Mouse (Mus musculus) midbrain, embryonic 16.5 days (tissue): Measurements from ENCODE around the gene Palm3. TPM values are rescaled to one million over a fixed set of nuclear protein-coding genes. Genes with fewer than 3 reads are reported as not detected.

Experiments
- ATAC-seq: fragments of 200-750 bp; cut with Nextera tagmentation; 2 replicates; pipeline ENCODE4 v1.8.0; 2017; ENCODE audit warnings: moderate TSS enrichment
- H3K27ac ChIP-seq: fragments of 300-500 bp; sonication (generic); 2 replicates; pipeline ENCODE4 v1.5.1; 2014; ENCODE audit warnings: mild to moderate bottlenecking, low read length, mixed read lengths
- H3K27me3 ChIP-seq: fragments of 300-500 bp; sonication (generic); 2 replicates; pipeline ENCODE4 v1.6.1; 2014; ENCODE audit warnings: low read depth, low read length, mixed read lengths; ENCODE audit not compliant: control insufficient read depth, insufficient read depth
- H3K36me3 ChIP-seq: fragments of 300-500 bp; sonication (generic); 2 replicates; pipeline ENCODE4 v1.6.1; 2014; ENCODE audit warnings: mild to moderate bottlenecking, low read length, moderate library complexity, mixed read lengths; ENCODE audit not compliant: control insufficient read depth, insufficient read depth
- H3K4me1 ChIP-seq: fragments of 300-500 bp; sonication (generic); 2 replicates; pipeline ENCODE4 v1.6.1; 2014; ENCODE audit warnings: mild to moderate bottlenecking, low read length, mixed read lengths; ENCODE audit not compliant: control insufficient read depth, insufficient read depth
- H3K4me2 ChIP-seq: fragments of 300-500 bp; sonication (generic); 2 replicates; pipeline ENCODE4 v1.6.1; 2014; ENCODE audit warnings: mild to moderate bottlenecking, low read length, mixed read lengths
- H3K4me3 ChIP-seq: fragments of 300-500 bp; sonication (generic); 2 replicates; pipeline ENCODE4 v1.5.1; 2014; ENCODE audit warnings: low read depth, mild to moderate bottlenecking, low read length, moderate library complexity, mixed read lengths
- H3K9ac ChIP-seq: fragments of 300-500 bp; sonication (generic); 2 replicates; pipeline ENCODE4 v1.6.1; 2014; ENCODE audit warnings: low read depth, low read length, mixed read lengths
- H3K9me3 ChIP-seq: fragments of 300-500 bp; sonication (generic); replicated peaks from 2 replicates; pipeline ENCODE4 v1.6.1; 2014; ENCODE audit warnings: mild to moderate bottlenecking, low read length, mixed read lengths; ENCODE audit not compliant: control insufficient read depth, poor library complexity, severe bottlenecking
- WGBS: fragments of 180-500 bp; shearing (Covaris S2); extraction: QIAGEN DNeasy Blood & Tissue Kit; methylation state at CpG from one replicate; pipeline ENCODE4 v1.1.7; 2014; 5-methylcytosine and 5-hydroxymethylcytosine counted together
- polyA plus RNA-seq: library from polyadenylated mRNA; unstranded; fragments of >200 nt; fragmentation: Nextera tagmentation; extraction: Ambion mirVana; gene quantifications from 2 replicates; pipeline ENCODE4 v1.2.1, GENCODE M21; 2015

The Palm3 gene
- polyA plus RNA-seq, 1 experiment from 2014 or later, result 4.7 TPM

DNA sequence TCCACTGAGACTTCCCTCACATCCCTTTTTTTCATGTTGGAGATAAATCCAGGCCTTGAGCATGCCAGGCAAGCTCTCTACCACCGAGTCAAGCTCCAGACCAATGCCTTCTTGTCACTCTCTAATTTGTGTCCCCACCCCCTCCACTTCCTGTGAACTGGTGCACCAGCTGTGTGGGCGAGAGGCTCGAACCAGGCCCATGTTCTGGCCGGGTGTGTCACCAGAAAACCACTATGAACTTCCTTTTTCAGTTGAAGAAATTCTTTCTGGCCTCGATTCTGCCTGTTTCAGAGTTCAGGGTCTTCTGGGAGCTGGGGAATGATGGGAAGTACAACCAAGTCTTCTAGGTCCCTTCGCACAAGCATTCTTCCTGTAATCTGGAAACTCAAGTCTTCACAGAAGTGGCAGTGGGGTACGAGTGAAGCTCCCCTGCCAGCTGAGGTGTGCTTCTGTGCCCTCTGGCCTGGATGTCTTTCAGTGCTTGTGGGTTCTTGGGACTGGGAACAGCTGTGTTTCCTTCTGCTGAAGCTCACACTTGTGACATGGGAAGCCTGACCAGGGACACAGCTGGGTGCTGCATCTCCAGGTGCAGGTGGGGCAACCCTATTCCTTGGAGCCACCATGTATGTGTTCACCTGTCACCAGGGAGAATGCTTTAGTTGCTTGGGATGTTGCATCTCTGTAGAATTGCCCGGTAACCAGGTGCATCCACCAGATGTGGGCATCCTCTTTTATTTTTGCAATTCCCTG lies 42.8 kb downstream of the Palm3 start:
- Histone ChIP-seq H3K27ac (no peak overlapping the region), H3K36me3 (no peaks in the 10 kb centered on the region), H3K4me1 (peaks cover 17% of the 10 kb centered on the region), H3K4me2 (no peak overlapping the region), H3K4me3 (no peak overlapping the region), H3K9ac (no peak overlapping the region), H3K27me3 (no peaks in the 10 kb centered on the region), H3K9me3 (no peaks in the 10 kb centered on the region)
- ATAC-seq, result no peak
- WGBS, result 80% methylated on average over 8 of the region's 8 CpGs

DNA sequence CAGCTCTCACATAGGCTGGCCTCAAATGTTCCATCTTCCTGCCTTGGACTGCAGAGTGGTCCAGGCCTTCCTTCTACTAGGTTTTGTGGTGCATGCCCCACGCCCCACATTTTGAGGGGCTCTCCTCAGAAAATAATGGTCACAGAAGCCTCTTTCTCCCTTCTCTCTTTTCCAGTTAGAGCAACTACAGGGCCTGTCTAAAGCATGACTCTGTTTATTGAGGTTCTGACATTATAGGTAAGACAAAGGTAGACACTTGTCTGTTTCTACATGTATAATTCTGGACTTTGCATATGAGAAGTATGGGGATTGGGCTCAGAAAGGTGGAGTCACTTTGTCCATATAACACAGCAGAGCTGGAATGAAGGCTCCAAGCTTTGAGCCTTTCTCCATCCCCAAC lies 43.8 kb downstream of the Palm3 start, which contains the start of gene Gm10643:
Gm10643 (minus strand) TSS at position 101 of the 400 bp plus-strand sequence.
- Histone ChIP-seq H3K9me3 (no peaks in the 10 kb centered on the region), H3K9ac (peak within 1 kb of the TSS; percentile 74), H3K36me3 (no peaks in the 10 kb centered on the region), H3K27me3 (no peaks in the 10 kb centered on the region), H3K4me1 (peaks cover 27% of the 10 kb centered on the region), H3K4me2 (peak within 1 kb of the TSS; percentile 91), H3K27ac (peak within 1 kb of the TSS; percentile 84), H3K4me3 (peak within 1 kb of the TSS; percentile 97)
- 100% methylated on average over 1 of the region's 1 CpGs for WGBS
- no peak for ATAC-seq

DNA sequence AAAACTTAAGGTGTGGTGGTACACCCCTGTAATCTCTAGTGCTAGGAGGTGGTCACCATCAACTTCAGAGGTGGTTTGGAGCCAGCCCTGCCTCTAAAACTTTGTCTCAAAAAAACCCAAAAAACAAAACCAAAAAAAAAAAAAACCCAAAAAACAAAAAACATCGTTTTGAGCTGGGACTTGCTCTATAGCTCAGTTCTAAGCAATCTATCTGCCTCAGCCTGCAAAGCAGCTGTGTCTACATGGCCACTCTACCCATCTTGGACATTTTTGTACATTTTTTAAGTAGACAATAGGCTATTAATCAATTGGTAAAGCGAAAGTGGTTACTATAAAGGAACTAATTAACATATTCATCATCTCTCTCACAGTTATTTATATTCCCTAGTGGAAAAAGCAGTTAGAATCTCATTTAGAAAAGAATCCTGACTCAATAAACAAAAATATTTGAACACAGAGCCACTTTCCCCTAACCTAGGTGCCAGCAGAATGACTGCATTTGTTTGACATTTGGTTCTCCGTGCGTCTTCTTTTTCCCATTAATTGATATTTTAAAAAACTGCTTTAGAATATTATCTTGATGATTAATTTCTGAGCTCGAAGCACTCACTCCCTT lies 44.3 kb downstream of the Palm3 start:
- Histone ChIP-seq H3K27me3 (no peaks in the 10 kb centered on the region), H3K9me3 (no peaks in the 10 kb centered on the region), H3K36me3 (no peaks in the 10 kb centered on the region), H3K4me2 (peak overlapping the region; percentile 91), H3K4me3 (peak overlapping the region; percentile 97), H3K4me1 (peaks cover 29% of the 10 kb centered on the region), H3K27ac (peak overlapping the region; percentile 84), H3K9ac (peak overlapping the region; percentile 74)
- 24% methylated on average over 5 of the region's 5 CpGs for WGBS
- ATAC-seq, result no peak

DNA sequence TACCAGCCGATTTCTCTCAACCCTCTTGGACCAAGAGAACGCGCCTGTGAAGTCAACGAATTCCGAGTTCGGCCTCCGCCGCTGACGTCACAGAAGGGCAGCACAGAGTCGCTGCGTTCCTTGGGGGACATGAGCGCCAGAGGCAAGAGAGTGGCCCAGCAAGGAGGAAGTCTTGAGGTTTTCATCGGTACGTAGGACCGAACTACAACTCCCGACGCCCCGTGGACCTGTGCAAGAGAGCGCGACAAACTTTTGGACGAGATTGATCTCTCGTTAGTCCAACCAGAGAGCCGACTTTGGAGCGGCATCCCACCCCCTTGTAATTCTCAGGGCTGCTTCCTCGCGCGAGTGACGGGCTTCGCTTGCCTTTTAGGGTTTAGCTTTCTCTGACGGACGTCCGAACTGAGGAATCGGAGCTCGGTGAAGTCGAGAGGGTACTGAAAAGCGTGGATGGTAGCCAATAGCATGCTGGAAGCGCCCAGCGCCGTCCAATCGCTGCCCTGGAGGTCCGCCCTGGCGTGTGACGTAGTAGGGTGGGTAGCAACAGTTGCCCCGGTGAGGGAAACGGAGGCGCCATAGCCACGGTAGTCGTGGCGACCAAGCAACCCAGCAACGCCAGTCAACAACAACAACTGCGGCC lies 45.1 kb downstream of the Palm3 start, which contains the start of gene Rfx1:
Rfx1 (plus strand) TSS at position 544 of the 640 bp plus-strand sequence.
- peak within 1 kb of the TSS; percentile 91 for H3K4me2 ChIP-seq
- H3K4me3 ChIP-seq, result peak within 1 kb of the TSS; percentile 97
- peak within 1 kb of the TSS; percentile 97 for H3K27ac ChIP-seq
- H3K4me1 ChIP-seq, result peaks cover 32% of the 10 kb centered on the region
- ATAC-seq, result peak; percentile 98
- H3K27me3 ChIP-seq, result no peaks in the 10 kb centered on the region
- H3K9ac ChIP-seq, result peak within 1 kb of the TSS; percentile 91
- H3K36me3 ChIP-seq, result no peaks in the 10 kb centered on the region
- H3K9me3 ChIP-seq, result no peaks in the 10 kb centered on the region
- WGBS, result under 1% methylated on average over 51 of the region's 51 CpGs

DNA sequence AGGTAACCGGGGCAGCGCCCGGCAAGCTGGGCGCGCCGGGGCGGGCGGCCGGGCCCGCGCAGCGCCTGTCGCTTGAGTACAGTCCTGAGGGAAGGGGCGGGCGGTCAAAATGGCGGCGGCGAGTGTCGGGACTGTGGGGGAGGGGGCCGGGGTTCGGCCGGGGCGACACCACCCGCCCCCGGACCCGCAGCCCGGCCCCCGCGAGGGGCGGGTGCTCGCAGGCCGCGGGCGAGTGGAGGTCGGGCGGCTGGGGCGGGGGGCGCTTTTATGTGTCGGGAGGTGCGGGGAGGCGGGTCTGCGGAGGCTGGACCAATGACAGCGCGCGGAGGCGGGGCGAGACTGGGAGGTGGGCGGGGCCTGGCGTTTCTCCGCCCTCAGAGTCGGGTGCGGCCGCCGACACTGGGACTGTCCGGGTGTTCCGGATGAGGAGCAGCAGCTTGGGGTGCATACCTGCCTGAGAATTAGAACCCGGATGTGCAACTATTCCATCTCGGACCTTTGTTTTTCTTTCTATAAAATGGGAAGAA lies 45.8 kb downstream of the Palm3 start:
- peak overlapping the region; percentile 91 for H3K9ac ChIP-seq
- ATAC-seq, result peak; percentile 66
- H3K9me3 ChIP-seq, result no peaks in the 10 kb centered on the region
- H3K27me3 ChIP-seq, result no peaks in the 10 kb centered on the region
- peak overlapping the region; percentile 97 for H3K27ac ChIP-seq
- H3K36me3 ChIP-seq, result no peaks in the 10 kb centered on the region
- peak overlapping the region; percentile 97 for H3K4me3 ChIP-seq
- H3K4me2 ChIP-seq, result peak overlapping the region; percentile 63
- WGBS, result under 1% methylated on average over 52 of the region's 58 CpGs
- H3K4me1 ChIP-seq, result peaks cover 34% of the 10 kb centered on the region

DNA sequence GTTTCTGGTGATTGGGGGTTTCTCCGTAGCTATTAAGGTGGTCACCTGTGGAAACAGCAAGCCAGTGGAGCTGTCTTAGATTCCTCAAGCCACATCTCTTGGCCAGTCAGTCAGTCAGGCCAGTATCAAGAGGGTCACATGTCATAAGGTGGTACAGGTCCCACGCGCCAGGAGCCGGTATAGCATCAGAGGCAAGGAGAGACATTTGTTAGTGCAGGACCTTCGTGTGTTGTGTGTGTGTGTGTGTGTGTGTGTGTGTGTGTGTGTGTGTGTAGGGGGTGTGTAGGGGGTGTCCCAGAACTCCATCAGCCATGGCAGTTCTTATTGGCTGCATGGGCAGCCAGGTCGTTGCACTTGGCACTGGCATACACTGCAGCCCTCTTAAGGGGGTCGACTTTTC lies 46.6 kb downstream of the Palm3 start:
- Histone ChIP-seq H3K9ac (no peak overlapping the region), H3K27ac (no peak overlapping the region), H3K4me2 (peak overlapping the region; percentile 63), H3K36me3 (no peaks in the 10 kb centered on the region), H3K9me3 (no peaks in the 10 kb centered on the region), H3K4me3 (peak overlapping the region; percentile 97), H3K27me3 (no peaks in the 10 kb centered on the region), H3K4me1 (peaks cover 42% of the 10 kb centered on the region)
- WGBS, result 89% methylated on average over 7 of the region's 7 CpGs
- no peak for ATAC-seq

DNA sequence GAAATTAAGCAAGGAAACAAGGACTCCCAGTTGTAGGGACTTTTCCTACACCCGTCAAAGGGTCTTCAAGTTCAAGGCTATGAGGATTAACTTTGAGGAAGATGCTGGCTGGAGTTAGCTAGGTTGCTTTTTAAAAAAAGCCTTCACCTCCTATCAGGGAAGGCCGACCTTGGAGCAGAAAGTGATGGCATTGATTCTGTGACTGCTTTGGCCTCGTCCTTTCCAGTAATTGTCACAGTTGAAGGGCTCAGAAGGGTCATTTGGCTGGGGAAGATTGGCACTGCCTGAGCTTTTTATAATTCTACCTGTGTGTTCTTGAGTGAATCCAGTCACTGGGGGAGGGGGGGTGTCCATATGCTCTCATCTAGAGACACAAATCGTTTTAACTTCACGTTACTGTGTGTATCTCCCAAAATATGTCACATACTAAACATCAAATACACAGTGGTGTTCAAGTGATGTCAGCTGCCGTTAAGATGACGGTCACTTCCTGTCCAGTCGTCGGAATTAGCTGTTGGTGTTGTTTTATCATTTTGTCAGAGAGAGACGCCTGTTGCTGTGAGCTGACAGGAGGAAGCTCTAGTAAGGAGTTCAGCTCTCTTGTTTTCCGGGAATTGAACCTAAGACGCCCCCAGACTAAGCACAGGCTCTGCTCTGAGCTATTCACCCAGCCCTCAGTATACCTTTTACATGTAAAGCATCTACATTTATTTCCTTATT lies 47.2 kb downstream of the Palm3 start:
- WGBS, result 77% methylated on average over 12 of the region's 12 CpGs
- H3K27me3 ChIP-seq, result no peaks in the 10 kb centered on the region
- H3K9ac ChIP-seq, result no peak overlapping the region
- peaks cover 47% of the 10 kb centered on the region for H3K4me1 ChIP-seq
- peak overlapping the region; percentile 63 for H3K4me2 ChIP-seq
- no peaks in the 10 kb centered on the region for H3K36me3 ChIP-seq
- ATAC-seq, result no peak
- H3K4me3 ChIP-seq, result no peak overlapping the region
- no peaks in the 10 kb centered on the region for H3K9me3 ChIP-seq
- H3K27ac ChIP-seq, result no peak overlapping the region

DNA sequence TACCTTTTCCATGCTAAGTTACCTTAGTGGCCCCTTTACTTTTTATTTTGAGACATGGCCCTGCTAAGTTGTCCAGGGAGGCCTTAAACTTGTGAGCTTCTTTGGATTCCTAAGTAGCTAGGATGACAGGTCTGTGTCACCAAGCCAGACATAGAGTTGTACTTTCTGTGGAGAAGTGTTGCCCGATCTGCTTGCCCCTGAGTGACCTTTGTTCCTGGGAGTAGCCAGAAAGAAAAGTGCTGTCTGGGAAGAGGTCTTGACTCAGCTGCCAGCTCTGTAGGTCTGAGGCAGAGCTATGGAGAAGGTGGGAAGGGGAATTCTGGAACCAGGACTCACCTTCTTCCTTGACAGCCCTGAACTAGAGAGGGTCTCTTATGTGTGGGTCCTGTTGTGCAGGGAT lies 47.9 kb downstream of the Palm3 start:
- Histone ChIP-seq H3K27me3 (no peaks in the 10 kb centered on the region), H3K4me1 (peaks cover 53% of the 10 kb centered on the region), H3K36me3 (no peaks in the 10 kb centered on the region), H3K9ac (no peak overlapping the region), H3K4me3 (no peak overlapping the region), H3K4me2 (peak overlapping the region; percentile 12; the same call in 1 of the 2 replicates), H3K9me3 (no peaks in the 10 kb centered on the region), H3K27ac (peak overlapping the region; percentile 50)
- 52% methylated on average over 1 of the region's 1 CpGs for WGBS
- ATAC-seq, result no peak
